Mouse (Mus musculus) CH12.LX (cell line): ENCODE results near the gene Snx32. TPM values are rescaled to one million over a fixed set of nuclear protein-coding genes. Genes with fewer than 3 reads are reported as not detected.

Experiments
- DNase-seq: peaks from one replicate; pipeline ENCODE4 v3.0.0-alpha.2; 2013; ENCODE audit errors: extremely low read depth
- H3K27ac ChIP-seq: 2 replicates; pipeline ENCODE4 v1.5.1; 2012; ENCODE audit warnings: low read depth, mild to moderate bottlenecking, control low read depth, moderate library complexity; ENCODE audit not compliant: insufficient read depth
- H3K27me3 ChIP-seq: replicated peaks from 2 replicates; pipeline ENCODE3; 2012; ENCODE audit warnings: inconsistent platforms
- H3K36me3 ChIP-seq, 2 experiments: replicated peaks in 1 of 2; 2 replicates each; pipeline versions ENCODE3 to v1.6.1; 2012; ENCODE audit warnings: inconsistent platforms in 1 of 2, low read length in 1 of 2, mild to moderate bottlenecking in 1 of 2, mixed read lengths in 1 of 2, moderate library complexity in 1 of 2; ENCODE audit not compliant: control insufficient read depth in 1 of 2, insufficient read depth in 1 of 2
- H3K4me1 ChIP-seq, 2 experiments: 2 replicates each; pipeline ENCODE4 v1.6.1; 2012; ENCODE audit warnings: inconsistent platforms in 1 of 2, moderate library complexity in 1 of 2; ENCODE audit not compliant: insufficient read depth in 2 of 2, control insufficient read depth in 1 of 2
- H3K4me2 ChIP-seq: 2 replicates; pipeline ENCODE4 v1.6.1; 2012; ENCODE audit warnings: low read depth, mild to moderate bottlenecking, control low read depth; ENCODE audit not compliant: poor library complexity, insufficient read depth, severe bottlenecking
- H3K4me3 ChIP-seq, 3 experiments: fragments of 150-350 bp in 1 of 3; sonication (generic) in 1 of 3; replicated peaks in 1 of 3; 2 replicates each; pipeline versions ENCODE3 to v1.5.1; 2011 to 2012; ENCODE audit warnings: low read depth in 2 of 3, low read length in 2 of 3, mild to moderate bottlenecking in 2 of 3, moderate library complexity in 2 of 3, control low read depth in 1 of 3, improper control_type of control experiment in 1 of 3, inconsistent platforms in 1 of 3, mixed read lengths in 1 of 3; ENCODE audit not compliant: poor library complexity in 1 of 3
- H3K79me2 ChIP-seq: replicated peaks from 2 replicates; pipeline ENCODE4 v1.6.1; 2012; ENCODE audit warnings: mild to moderate bottlenecking, moderate library complexity; ENCODE audit not compliant: control insufficient read depth, poor library complexity, insufficient read depth, severe bottlenecking; ENCODE audit errors: extremely low read depth
- H3K9ac ChIP-seq: 2 replicates; pipeline ENCODE4 v1.6.1; 2012; ENCODE audit warnings: low read depth, mild to moderate bottlenecking, control low read depth, moderate library complexity; ENCODE audit not compliant: insufficient read depth
- H3K9me3 ChIP-seq: replicated peaks from 2 replicates; pipeline ENCODE3; 2012; ENCODE audit warnings: low read length, inconsistent platforms, mixed read lengths
- BHLHE40 ChIP-seq: IDR thresholded peaks from 2 replicates; pipeline ENCODE4 v1.6.1; 2011; ENCODE audit warnings: mild to moderate bottlenecking, low read depth, low read length, improper control_type of control experiment
- CHD2 ChIP-seq: IDR thresholded peaks from 2 replicates; pipeline ENCODE4 v1.6.1; 2011; ENCODE audit warnings: low read length, improper control_type of control experiment
- CTCF ChIP-seq, 2 experiments: IDR thresholded peaks in 1 of 2; conservative IDR thresholded peaks in 1 of 2; 2 replicates each; pipeline ENCODE4 v1.5.1; 2011 to 2012; ENCODE audit warnings: low read depth in 2 of 2, low read length in 2 of 2, improper control_type of control experiment in 1 of 2, inconsistent platforms in 1 of 2, mild to moderate bottlenecking in 1 of 2, moderate library complexity in 1 of 2
- E2F4 ChIP-seq: IDR thresholded peaks from 2 replicates; pipeline ENCODE4 v1.6.1; 2011; ENCODE audit warnings: low read depth, low read length, improper control_type of control experiment; ENCODE audit not compliant: insufficient replicate concordance
- ETS1 ChIP-seq: conservative IDR thresholded peaks from 2 replicates; pipeline ENCODE4 v1.6.1; 2012; ENCODE audit warnings: low read depth, mild to moderate bottlenecking, inconsistent platforms, low read length, improper control_type of control experiment, moderate library complexity
- HCFC1 ChIP-seq: IDR thresholded peaks from 2 replicates; pipeline ENCODE4 v1.6.1; 2012; ENCODE audit warnings: low read depth, mild to moderate bottlenecking, inconsistent platforms, low read length, improper control_type of control experiment
- JUN ChIP-seq: IDR thresholded peaks from 2 replicates; pipeline ENCODE4 v1.6.1; 2011; ENCODE audit warnings: low read depth, mild to moderate bottlenecking, low read length, improper control_type of control experiment, moderate library complexity; ENCODE audit not compliant: insufficient read depth
- KAT2A ChIP-seq: IDR thresholded peaks from 2 replicates; pipeline ENCODE4 v1.6.1; 2012; ENCODE audit warnings: low read length, improper control_type of control experiment, inconsistent platforms; ENCODE audit not compliant: insufficient replicate concordance
- MAZ ChIP-seq: IDR thresholded peaks from 2 replicates; pipeline ENCODE4 v1.6.1; 2012; ENCODE audit warnings: low read depth, mild to moderate bottlenecking, inconsistent platforms, low read length, improper control_type of control experiment, moderate library complexity
- MEF2A ChIP-seq: IDR thresholded peaks from 2 replicates; pipeline ENCODE4 v1.6.1; 2014; ENCODE audit warnings: low read depth, mild to moderate bottlenecking, inconsistent platforms, low read length, improper control_type of control experiment, borderline replicate concordance
- MYC ChIP-seq: IDR thresholded peaks from 2 replicates; pipeline ENCODE4 v1.6.1; 2011; ENCODE audit warnings: low read depth, mild to moderate bottlenecking, improper control_type of control experiment, low read length
- NELFE ChIP-seq: IDR thresholded peaks from 2 replicates; pipeline ENCODE4 v1.6.1; 2011; ENCODE audit warnings: low read depth, low read length, improper control_type of control experiment
- NRF1 ChIP-seq: IDR thresholded peaks from 2 replicates; pipeline ENCODE4 v1.6.1; 2014; ENCODE audit warnings: low read depth, mild to moderate bottlenecking, inconsistent platforms, low read length, improper control_type of control experiment, moderate library complexity
- POLR2AphosphoS2 ChIP-seq: IDR thresholded peaks from 2 replicates; pipeline ENCODE4 v1.6.1; 2011; ENCODE audit warnings: low read depth, low read length, improper control_type of control experiment
- RCOR1 ChIP-seq: conservative IDR thresholded peaks from 2 replicates; pipeline ENCODE4 v1.6.1; 2012; ENCODE audit warnings: low read depth, mild to moderate bottlenecking, inconsistent platforms, low read length, improper control_type of control experiment
- SMC3 ChIP-seq: IDR thresholded peaks from 2 replicates; pipeline ENCODE4 v1.6.1; 2011; ENCODE audit warnings: low read depth, low read length, improper control_type of control experiment
- TBP ChIP-seq: conservative IDR thresholded peaks from 2 replicates; pipeline ENCODE4 v1.6.1; 2011; ENCODE audit warnings: low read depth, low read length, improper control_type of control experiment
- TCF12 ChIP-seq: IDR thresholded peaks from 2 replicates; pipeline ENCODE4 v1.6.1; 2014; ENCODE audit warnings: low read depth, mild to moderate bottlenecking, inconsistent platforms, low read length, improper control_type of control experiment
- UBTF ChIP-seq: IDR thresholded peaks from 2 replicates; pipeline ENCODE4 v1.6.1; 2012; ENCODE audit warnings: low read depth, mild to moderate bottlenecking, inconsistent platforms, low read length, improper control_type of control experiment, moderate library complexity
- USF1 ChIP-seq: IDR thresholded peaks from 2 replicates; pipeline ENCODE4 v1.6.1; 2014; ENCODE audit warnings: low read depth, mild to moderate bottlenecking, inconsistent platforms, low read length, improper control_type of control experiment
- USF2 ChIP-seq: conservative IDR thresholded peaks from 2 replicates; pipeline ENCODE4 v1.6.1; 2011; ENCODE audit warnings: low read depth, low read length, improper control_type of control experiment
- ZC3H11A ChIP-seq: IDR thresholded peaks from 2 replicates; pipeline ENCODE4 v1.6.1; 2012; ENCODE audit warnings: low read depth, mild to moderate bottlenecking, inconsistent platforms, low read length, improper control_type of control experiment
- ZMIZ1 ChIP-seq: IDR thresholded peaks from 2 replicates; pipeline ENCODE4 v1.6.1; 2012; ENCODE audit warnings: low read depth, mild to moderate bottlenecking, inconsistent platforms, low read length, improper control_type of control experiment
- dilution Hi-C: fragments of 300-500 bp; cut with MboI; formaldehyde crosslinking; loops from 2 replicates; pipeline ENCODE4 v1.14.3; 2020; ENCODE audit warnings: low sequenced_read_pairs; ENCODE audit not compliant: extremely low pct_unique_long_range_greater_than_20kb, extremely low pct_ligation_motif_present
- in situ Hi-C: fragments of 300-500 bp; cut with MboI; formaldehyde crosslinking; loops from 3 replicates; pipeline ENCODE4 v1.14.3; 2019; ENCODE audit warnings: low sequenced_read_pairs, low pct_ligation_motif_present, low pct_unique_long_range_greater_than_20kb, mixed read lengths
- polyA plus RNA-seq: library from polyadenylated mRNA; unstranded; fragments of >175 nt; gene quantifications from 2 replicates; pipeline ENCODE4 v1.2.1, GENCODE M21; 2012; ENCODE audit warnings: low read depth; ENCODE audit not compliant: insufficient read length
- total RNA-seq, 2 experiments: library from RNA; depleted of rRNA; stranded (reverse); fragments of 300-350 nt in 1 of 2; fragments of >200 nt in 1 of 2; gene quantifications; 2 replicates each; pipeline ENCODE4 v1.2.3; 2012 to 2014

Gene Snx32
- total and polyA plus RNA-seq, 3 experiments = 0.75 to 2.7 (median 2.4) TPM

DNA sequence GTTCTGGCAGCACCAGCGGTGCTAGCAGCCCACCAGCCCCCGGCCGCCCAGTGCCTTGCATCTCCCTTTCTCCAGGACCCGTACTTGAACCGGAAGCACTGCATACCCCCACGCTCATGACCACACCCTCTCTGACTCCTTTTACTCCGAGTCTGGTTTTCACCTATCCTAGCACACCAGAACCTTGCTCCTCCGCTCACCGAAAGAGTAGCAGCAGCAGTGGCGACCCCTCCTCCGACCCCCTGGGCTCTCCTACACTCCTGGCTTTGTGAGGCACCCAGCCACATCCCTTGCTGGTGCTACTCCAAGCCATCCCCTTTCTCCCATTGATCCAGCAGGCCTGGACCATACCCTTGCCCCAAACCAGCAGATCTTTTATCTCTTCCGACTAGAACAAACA is 55.3 kb downstream of the Snx32 start:
- in situ Hi-C loops (loop anchor here (5.0 kb wide), 1 partner anchor 37 kb away; the partner anchor contains the start of gene Cfl1), dilution Hi-C loops (no loop called here)
- Histone ChIP-seq H3K9me3 (no peaks in the 10 kb centered on the region), H3K27ac (no peak overlapping the region), H3K4me2 (no peak overlapping the region), H3K36me3 (peaks cover 0 to 19% of the 10 kb centered on the region in 2 experiments), H3K4me3 (no peak overlapping the region), H3K4me1 (peaks cover 6 to 26% of the 10 kb centered on the region in 2 experiments; a peak in 3 of 4 replicates), H3K79me2 (peaks cover 6% of the 10 kb centered on the region; the same call in 1 of the 2 replicates)
- no peak for TF ChIP-seq USF1
- TF ChIP-seq RCOR1 = no peak
- no peak for TF ChIP-seq KAT2A
- no peak for TF ChIP-seq CHD2
- TF ChIP-seq MEF2A = no peak
- TF ChIP-seq NELFE = no peak
- no peak for TF ChIP-seq NRF1
- no peak for TF ChIP-seq CTCF (conservative IDR thresholded peaks at IDR 0.05 in 1 of 2, IDR thresholded peaks at IDR 0.05 in 1 of 2; ENCODE audit: low read depth in 2 of 2, low read length in 2 of 2)
- no peak for TF ChIP-seq ZC3H11A
- no peak for TF ChIP-seq ETS1
- TF ChIP-seq JUN = no peak
- TF ChIP-seq USF2 = no peak
- no peak for TF ChIP-seq BHLHE40
- no peak for TF ChIP-seq TCF12
- no peak for TF ChIP-seq UBTF
- no peak for TF ChIP-seq MAZ
- TF ChIP-seq, all 38 proteins: peak for 0
- peaks cover 7% of the 10 kb centered on the region for H3K27me3 ChIP-seq
- no peak overlapping the region for H3K9ac ChIP-seq
- DNase-seq = no peak

DNA sequence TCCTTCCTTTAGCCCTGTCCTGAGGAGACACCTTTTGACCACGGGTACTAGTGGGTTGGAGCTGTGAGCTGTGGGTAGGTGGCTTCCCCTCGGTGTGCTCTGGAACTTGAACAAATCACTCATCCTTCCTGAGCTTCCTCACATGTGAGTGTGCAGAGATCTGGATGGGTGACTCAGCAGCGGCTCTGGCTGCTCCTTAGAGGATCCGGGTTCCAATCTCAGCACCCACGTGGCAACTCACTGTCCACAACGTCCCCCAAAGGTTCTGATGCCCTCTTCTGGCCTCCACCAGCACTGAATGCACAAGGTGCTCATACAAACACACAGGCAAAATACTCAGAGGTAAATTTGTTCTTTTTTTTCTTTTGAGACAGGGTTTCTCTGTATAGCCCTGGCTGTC is 58.6 kb downstream of the Snx32 start:
- no peak for TF ChIP-seq POLR2AphosphoS2
- no peak for TF ChIP-seq MYC
- TF ChIP-seq RCOR1 = no peak
- TF ChIP-seq USF2 = no peak
- TF ChIP-seq E2F4 = no peak
- no peak for TF ChIP-seq TBP
- no peak for TF ChIP-seq ZMIZ1
- no peak for TF ChIP-seq JUN
- TF ChIP-seq HCFC1 = no peak
- no peak for TF ChIP-seq NELFE
- TF ChIP-seq CTCF (conservative IDR thresholded peaks at IDR 0.05 in 1 of 2, IDR thresholded peaks at IDR 0.05 in 1 of 2; ENCODE audit: low read depth in 2 of 2, low read length in 2 of 2) = no peak
- no peak for TF ChIP-seq MAZ
- no peak for TF ChIP-seq SMC3
- no peak for TF ChIP-seq BHLHE40
- TF ChIP-seq, all 38 proteins: peak for 0
- Histone ChIP-seq H3K27me3 (peaks cover 10% of the 10 kb centered on the region), H3K4me3 (no peak overlapping the region), H3K9ac (no peak overlapping the region), H3K79me2 (peaks cover 6% of the 10 kb centered on the region; the same call in 1 of the 2 replicates), H3K4me2 (no peak overlapping the region), H3K27ac (no peak overlapping the region), H3K9me3 (no peaks in the 10 kb centered on the region), H3K36me3 (peaks cover 0 to 19% of the 10 kb centered on the region in 2 experiments), H3K4me1 (peaks cover 15 to 33% of the 10 kb centered on the region in 2 experiments)
- in situ Hi-C loops (no loop called here), dilution Hi-C loops (no loop called here)
- DNase-seq = no peak
